Mouse (Mus musculus) lung, postnatal 25 days (tissue): Measurements from ENCODE around the gene Acot7.
A peak's percentile ranks its signal among the peaks of the same experiment; 100 is the strongest.

Experiments
- DNase-seq: peaks from one replicate; pipeline ENCODE4 v3.0.0; 2022; ENCODE audit warnings: low spot score

Gene Acot7

GRCm38 (mm10) chr4:152151451-152151965, 26.4 kb upstream of the Acot7 start:
- no peak for DNase-seq

DNA sequence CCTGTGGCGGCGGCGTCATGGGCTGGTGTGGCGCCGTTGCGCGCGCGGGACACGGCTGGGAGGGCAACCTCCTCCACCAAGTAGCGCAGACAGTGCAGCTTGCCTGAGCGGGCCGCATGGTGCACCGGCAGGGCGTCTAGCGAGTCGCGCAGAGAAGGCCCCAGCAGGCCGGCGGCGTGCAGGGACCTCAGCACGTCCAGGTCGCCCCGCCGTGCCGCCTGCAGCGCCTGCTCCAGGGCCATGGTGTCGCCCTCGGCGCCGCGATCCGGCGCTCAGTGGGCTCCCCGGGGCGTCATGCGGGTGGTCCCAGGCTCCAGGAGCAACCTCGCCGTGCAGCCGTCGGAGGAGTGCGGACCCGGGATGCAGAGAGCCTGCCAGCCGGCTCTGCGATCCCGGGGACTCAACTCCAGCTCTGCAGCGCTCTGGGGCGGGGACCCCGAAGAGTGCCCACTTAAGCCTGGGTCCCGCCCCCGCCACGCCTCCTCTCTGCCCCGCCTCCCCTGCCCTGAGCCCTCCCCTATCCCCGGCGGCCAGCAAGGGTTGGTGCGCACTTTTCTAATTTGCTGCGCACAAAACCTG, 25.9 kb upstream of the Acot7 start, which contains the start of gene Espn:
Espn (minus strand) TSS at position 406 of the 579 bp plus-strand sequence.
- peak; percentile 67 for DNase-seq

- peak; percentile 91 for DNase-seq
Measured at GRCm38 (mm10) chr4:152153771-152154177, 24.2 kb upstream of the Acot7 start.

- DNase-seq = no peak
Measured at GRCm38 (mm10) chr4:152155019-152155418, 22.9 kb upstream of the Acot7 start.

DNA sequence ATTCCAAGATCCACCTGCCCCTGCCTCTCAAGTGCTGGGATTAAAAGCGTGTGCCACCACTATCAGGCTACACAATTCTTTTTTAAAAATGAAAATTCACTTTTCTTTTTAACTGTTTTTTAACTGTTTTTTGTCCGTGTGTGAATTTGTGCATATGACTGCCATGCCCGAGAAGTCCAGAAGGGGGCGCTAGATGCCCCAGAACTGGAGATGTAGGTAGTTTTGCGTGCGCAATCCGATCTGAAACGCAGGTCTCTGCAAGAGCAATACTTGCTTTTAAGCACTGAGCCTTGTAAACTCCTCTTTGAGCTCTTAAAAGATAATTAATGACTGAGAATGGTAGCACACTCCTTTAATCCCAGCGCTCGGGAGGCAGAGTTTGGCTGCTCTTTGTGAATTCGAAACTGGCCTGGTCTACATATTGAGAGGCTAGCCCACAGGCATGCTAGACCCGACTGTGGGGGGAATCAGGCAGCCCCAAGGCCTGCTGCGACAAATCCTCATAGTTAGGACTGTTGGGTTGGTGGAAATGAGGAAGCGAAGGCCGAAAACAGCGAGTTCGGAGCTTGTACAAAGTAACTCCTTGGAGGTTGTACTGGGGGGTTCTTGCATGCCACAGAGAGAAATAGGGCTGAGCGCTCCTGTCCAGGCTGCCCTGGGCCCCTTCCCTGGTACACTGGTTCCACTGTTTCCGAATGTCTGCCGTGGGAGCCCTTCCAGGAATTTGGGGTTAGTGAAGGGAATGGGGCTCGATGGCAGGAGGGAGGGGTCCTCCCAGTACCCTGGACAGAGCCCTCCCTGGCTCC, 20.0 kb upstream of the Acot7 start:
- DNase-seq = no peak

DNA sequence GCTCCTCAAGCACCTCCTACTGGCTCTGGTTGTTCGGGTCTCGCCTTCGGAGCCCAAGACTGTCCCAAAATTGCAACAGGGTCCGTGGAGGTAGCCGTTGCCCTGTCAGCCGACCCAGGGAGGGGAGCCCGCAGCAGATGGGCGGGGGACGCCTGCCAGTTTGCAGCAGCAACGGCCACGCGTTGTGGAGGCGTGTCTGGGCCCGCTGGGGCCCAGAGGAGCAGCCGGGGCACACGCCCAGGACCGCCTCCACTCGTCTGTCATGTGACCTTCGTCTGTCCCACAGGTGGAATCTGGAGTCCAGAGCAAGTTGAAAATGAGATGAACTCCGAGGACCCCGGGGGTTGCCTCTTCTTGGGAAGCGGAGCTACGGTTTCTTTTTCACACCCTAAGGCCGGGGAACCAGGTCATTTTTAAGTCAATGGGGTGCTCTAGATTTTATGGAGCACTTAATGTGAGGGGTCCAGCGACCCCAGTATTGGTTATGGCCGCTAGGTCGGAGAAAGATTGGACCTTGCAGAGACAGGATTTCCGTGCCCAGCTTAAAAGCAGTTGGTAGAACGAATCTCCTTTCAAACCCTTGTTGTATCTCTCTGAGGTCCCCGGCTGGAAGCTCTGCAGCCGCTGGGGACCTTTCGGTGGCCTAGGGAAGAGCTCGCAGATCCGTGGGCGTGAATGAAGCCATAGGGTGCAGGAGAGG, 19.2 kb upstream of the Acot7 start, which contains the start of gene Hes2:
Hes2 (plus strand) TSS at position 283 of the 700 bp plus-strand sequence.
- DNase-seq = no peak

- DNase-seq = no peak
Measured at GRCm38 (mm10) chr4:152159285-152159678, 18.7 kb upstream of the Acot7 start.

GRCm38 (mm10) chr4:152160748-152161147, 17.2 kb upstream of the Acot7 start:
- DNase-seq = no peak

DNA sequence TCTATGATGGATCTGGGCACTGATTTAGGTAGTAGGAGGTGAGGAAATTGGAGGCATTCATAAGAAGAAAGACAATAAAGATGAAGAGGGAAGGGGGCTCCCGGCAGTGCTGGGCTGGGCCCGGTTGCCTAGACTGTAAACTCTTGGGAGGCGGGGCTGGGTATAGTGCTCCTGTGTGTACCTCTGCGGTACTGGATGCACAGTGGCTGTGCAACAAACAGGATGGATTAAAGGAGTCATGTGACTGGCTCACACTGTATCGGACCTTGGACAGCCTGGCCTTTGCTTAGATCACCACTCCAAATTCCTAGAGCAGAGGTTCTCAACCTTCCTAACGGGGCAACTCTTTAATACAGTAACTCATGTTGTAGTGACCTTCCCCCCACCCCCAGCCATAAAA, 16.3 kb upstream of the Acot7 start:
- DNase-seq = no peak

- DNase-seq = no peak
Measured at GRCm38 (mm10) chr4:152162748-152163147, 15.2 kb upstream of the Acot7 start.

DNA sequence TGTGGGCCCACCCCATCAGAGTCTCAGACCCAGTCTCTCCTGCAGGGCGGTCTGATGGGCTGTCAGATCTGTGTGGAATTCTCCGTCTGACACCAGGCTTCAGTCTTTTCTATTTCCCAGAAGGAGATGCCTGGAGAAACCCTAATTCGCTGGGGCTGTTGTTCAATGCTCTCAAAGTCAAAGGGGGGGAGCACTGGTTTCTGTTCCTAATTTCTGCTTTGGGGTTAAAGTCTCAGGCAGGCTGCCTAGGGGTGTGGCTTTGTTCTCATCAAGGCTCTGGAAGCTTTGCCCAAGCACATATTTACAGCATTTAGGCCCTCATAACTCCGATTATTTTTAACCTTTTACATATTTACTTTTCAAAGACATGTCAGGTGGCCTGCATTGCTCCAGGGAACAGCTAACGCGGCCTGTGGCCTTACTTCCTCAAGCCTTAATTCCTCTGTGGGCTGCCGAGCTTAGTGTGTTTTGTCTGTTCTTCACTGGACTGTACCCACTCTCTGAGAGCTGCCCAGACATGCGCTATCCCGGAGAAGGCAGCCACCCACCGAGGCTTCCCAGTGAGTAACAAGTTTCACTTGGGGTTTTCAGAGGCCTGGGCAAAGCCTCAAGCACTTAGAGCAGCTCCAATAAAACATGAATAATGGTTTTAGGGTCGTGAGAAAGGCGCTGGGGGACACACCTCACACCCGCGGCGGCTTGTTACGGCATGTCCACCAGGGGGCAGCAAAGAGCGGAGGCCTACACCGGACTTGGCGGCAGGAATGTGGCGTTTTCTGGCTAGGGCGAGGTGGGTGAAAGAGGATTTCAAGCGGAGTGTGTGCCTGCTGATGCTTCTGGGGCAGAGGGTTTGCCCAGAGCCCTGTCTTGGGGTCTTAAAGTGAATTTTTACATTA, 12.7 kb upstream of the Acot7 start:
- peak; percentile 69 for DNase-seq

GRCm38 (mm10) chr4:152168052-152168451, 9.9 kb upstream of the Acot7 start:
- peak; percentile 73 for DNase-seq

- no peak for DNase-seq
Measured at GRCm38 (mm10) chr4:152169103-152169502, 8.8 kb upstream of the Acot7 start.

DNA sequence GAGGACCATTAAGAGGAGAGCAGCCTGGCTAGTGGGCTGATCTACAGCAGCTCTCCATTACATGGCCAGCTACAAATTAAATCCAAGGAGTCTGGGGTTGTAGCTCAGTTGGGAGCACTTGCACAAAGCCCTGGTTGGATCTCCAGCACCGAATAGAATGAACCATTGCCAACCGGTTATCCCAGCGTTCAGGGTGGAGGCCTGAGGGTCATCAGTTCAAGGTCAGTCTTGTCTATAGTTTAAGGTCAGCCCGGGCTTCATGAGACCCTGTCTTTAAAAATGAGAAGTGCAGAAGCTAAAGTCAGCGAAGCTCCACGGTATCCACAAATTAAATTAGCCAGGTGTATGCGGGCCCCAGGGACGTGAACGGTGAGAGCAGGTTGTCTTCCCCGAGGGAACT, 7.6 kb upstream of the Acot7 start:
- DNase-seq = no peak

DNA sequence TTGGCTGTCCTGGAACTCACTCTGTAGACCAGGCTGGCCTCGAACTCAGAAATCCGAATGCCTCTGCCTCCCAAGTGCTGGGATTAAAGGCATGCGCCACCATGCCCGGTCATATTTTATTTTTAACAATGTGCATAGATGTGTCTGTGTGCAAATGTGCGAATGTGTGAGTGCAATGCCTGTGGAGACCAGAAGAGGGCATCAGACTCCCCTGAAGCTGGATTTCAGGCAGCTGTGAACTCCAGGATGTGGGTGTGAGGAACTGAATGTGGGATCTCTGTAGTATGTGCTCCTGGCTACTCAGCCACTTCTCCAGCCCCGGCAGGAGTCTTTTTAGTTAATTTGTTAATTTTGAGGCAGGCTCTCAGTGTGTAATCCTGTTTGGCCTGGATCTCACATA, 6.4 kb upstream of the Acot7 start:
- no peak for DNase-seq

DNA sequence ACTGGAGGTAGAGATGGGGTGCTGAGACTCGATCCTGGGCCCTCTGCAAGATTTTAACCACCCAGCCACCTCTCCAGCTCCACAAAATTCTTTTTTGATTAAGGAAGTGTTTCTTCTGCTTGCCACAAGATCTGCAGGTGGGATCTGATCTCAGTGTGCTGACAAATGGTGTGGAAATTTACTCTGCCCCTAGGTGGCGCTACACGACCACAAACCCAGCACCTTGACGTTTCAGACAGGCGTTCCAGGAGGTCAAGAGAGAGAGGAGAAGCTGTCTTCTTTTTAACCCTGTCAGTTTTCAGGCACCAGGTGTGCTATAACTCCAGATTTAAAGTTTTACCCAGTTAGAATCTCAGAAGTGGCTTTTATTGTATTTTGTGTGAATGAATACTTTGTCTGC, 4.9 kb upstream of the Acot7 start:
- peak; percentile 82 for DNase-seq

DNA sequence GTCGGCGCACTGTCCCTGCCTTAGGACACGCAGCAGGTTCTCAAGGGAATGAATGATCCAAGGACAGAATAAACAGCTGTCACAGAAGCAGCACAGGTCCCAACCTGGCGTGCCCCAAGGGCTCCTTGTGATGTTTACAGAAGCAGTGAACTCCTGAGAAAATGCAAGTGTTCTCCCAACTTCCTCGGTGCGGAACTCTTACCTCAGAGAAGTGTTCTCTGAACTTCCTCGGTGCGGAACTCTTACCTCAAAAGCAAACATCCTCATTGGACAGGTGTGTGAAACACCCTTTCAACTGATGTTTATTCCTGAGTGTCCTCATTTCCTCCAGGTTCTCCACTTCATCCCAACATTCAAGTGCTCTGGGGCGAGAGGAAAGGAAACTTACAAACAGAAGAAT, 4.0 kb upstream of the Acot7 start:
- DNase-seq = peak; percentile 68

DNA sequence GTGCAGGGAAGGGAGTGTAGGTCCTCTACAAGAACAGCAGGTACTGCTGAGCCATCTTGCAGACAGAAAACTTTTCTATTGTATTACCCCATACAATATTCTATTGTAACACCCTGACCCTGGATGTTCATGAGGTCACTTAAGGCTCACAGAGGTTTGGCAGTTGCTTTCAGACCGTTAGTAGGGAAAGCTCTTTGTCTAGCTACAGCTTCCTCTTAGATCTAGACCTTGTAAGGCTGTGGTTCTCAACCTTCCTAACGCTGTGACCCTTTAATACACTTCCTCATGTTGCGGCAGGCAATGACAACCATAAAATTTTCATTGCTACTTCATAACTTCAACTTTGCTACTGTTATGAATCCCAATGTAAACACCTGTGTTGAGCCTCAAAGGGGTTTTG, 1.3 kb upstream of the Acot7 start:
- DNase-seq = no peak

DNA sequence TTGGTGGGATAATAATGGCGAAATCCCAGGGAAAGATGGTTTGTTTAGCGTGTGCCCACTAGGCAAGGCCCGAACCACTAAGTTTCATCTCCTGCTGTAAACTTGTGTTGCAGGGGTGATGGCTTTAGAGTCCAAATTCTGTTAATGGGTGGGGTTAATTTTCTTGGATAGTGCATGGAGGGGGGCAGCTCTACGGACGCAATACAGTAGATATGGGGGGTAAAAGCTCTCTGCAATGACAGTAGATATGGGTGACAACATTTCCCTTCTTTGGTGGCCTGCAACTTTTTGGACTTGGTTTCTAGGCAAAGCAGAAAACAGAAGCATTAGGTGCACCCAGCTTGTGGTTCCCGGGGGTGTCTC, 779 bp upstream of the Acot7 start:
- no peak for DNase-seq

- DNase-seq = no peak
Measured at GRCm38 (mm10) chr4:152178344-152178864, 470 bp downstream of the Acot7 start.

DNA sequence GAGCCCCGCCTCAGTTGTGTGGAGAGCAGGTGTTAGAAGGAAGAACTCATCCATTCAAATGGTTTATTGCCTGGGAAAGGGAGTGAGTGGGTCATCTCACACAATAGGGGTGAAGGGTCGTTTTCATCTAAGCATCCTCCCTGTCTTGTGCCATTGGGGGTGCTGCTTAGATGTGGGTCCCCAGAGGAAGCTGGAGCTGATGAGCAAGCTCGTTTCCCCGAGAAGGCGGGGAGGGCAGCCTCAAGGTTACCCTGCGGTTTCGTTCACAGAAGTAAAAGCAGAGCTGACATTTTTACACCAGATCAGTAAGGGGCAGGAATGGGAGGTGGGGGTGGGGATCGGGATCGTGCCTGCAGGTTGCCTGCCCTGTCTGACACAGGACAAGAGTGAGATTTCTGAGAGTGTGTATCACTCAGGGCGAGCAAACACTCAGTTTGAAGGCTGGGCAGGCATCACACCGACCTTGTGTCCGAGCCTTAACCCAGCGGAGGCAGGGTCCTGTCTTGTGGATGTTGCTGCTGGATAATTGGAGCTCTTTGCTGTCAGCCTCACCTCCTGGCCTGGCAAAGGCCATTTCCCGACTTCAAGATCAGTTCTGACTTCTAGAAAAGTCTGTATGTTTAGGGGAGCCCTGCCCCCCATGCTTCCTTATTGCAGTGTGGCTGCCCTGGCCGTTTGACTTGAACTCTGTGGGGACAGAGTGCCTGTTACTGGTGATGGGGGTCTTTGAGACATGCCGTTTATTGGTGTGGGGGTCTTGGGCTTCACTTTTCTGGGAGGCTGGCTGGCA, 1.2 kb downstream of the Acot7 start:
- DNase-seq = no peak
